ENCODE assay signal across 13 mouse cellular contexts in the genomic region with DNA sequence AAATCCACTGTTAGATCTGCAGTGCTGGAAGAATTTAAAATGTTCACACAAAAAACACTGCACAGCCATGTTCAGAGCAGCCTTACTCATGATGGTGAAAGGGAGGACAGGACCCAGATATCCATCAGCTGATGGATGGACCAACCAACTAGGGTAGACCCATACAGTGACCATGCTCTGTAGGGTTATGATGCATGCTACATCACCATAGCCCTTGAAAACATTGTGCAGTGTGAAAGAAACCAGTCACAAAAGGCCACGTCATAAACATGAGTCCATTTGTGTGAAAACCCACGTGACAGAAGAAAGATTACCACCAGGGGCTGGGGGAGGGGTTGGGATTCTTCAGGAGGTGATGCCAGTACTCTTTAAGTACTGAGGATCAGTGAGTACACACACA. TPM values are rescaled to one million over a fixed set of nuclear protein-coding genes. Genes with fewer than 3 reads are reported as not detected.
"Had no signal": no experiment of that assay in that cellular context is flagged by ENCODE, and none has a peak within 500 bp of the region (broad histone marks: within the 10 kb centered on the region; RNA-seq: fewer than 3 reads in every experiment).

No protein-coding gene starts in this region.

RNA-seq across cellular contexts. Expression of gene Gm7697, which starts 28.5 kb away (rescaled TPM):
- polyA plus RNA-seq: neural tube, embryonic 11.5 days; neural tube, embryonic 12.5 days; neural tube, embryonic 13.5 days; neural tube, embryonic 14.5 days; neural tube, embryonic 15.5 days; small intestine, adult 2 months; spleen, adult 2 months; stomach, embryonic 14.5 days; stomach, embryonic 15.5 days; stomach, embryonic 16.5 days; stomach, postnatal 0 days; thymus, adult 2 months; thymus, postnatal 0 days had no signal
